Mouse (Mus musculus): ENCODE results near the gene Npy2r. TPM values are rescaled to one million over a fixed set of nuclear protein-coding genes. Genes with fewer than 3 reads are reported as not detected.
A peak's percentile ranks its signal among the peaks of the same experiment; 100 is the strongest.

Gene Npy2r
- 0.12 and 0.31 TPM in 2 replicates for polyA plus RNA-seq (2016; fragmentation: Nextera tagmentation; extraction: Ambion mirVana)

DNA sequence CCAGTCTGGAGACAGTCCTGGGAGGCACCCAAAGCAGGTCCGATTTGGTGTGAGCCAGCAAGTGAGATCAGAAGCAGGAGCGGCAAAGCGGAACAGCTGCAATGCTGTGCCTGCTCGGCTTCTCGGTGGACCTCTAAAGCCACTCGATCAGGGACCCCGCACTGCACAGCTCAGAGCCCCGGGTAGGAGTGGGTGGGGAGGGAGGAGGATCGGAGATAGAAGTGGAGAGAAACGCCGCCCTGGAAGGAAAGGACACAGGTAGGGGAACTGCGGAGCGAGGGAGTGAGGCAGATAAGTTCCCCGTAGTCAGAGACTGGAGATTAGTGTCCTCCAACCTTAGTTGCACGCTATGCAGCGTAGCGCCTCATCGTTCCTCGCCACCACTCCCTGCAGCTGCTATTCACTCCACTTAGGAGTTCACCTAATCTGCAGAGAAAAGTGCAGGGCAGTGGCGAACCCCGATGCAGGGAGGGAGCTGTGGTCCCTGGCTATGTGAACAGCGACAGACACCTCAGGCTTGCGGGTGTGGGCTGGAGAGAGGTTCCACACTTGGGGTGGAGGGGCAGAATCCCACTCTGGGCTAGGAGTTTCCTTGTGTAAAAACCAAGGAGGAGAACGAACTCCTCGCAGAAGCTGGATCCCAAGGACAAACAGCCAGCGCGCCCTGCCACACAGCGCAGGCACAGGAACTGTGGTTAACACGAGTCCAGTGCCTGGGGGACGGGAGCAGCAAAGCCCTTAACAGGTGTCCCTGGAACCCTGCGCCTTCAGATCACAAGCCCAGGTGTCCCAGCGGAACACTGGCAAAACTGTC lies at the start of gene Npy2r:
TSS of gene Npy2r (minus strand) at position 177 of the 814 bp plus-strand sequence.
- Histone ChIP-seq H3K36me3 (replicated peaks) (no peaks in the 10 kb centered on the region), H3K9me3 (no peaks in the 10 kb centered on the region), H3K9ac (peak within 1 kb of the TSS; percentile 55), H3K4me3 (replicated peaks) (peak within 1 kb of the TSS; percentile 47), H3K27ac (no peak within 1 kb of the TSS), H3K4me1 (peaks cover 18% of the 10 kb centered on the region), H3K4me2 (peak within 1 kb of the TSS; percentile 91), H3K27me3 (peaks cover 22% of the 10 kb centered on the region)
- peak; percentile 72 for ATAC-seq (ENCODE audit: low FRiP score)
- 0% methylated on average over 32 of the region's 32 CpGs for WGBS

DNA sequence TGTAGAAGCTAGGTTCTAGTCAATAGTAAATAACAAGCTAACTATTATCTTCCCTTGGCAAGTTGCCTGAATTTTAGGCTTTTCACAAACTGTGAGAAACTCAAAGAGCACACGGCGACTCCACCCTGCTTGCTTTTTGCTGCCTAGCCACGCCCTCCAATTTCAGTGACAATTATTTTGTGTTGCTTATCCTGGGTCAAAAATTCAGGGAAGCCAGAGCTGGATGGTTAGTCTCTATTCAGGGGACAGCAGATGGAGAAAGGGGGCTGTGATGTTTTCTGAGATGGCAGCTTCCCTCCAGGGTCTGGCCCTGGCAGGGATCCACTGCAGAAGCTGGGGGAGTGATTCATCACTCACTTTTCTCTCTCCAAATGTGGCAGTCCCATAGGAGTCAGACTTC lies 9.9 kb upstream of the Npy2r start:
- Histone ChIP-seq H3K4me2 (no peak overlapping the region), H3K36me3 (replicated peaks) (no peaks in the 10 kb centered on the region), H3K4me3 (replicated peaks) (no peak overlapping the region), H3K27me3 (no peaks in the 10 kb centered on the region), H3K4me1 (no peaks in the 10 kb centered on the region), H3K27ac (no peak overlapping the region), H3K9me3 (no peaks in the 10 kb centered on the region), H3K9ac (no peak overlapping the region)
- peak; percentile 60; the same call in 1 of the 2 replicates for ATAC-seq (ENCODE audit: low FRiP score)
- WGBS, result 58% methylated on average over 3 of the region's 3 CpGs

DNA sequence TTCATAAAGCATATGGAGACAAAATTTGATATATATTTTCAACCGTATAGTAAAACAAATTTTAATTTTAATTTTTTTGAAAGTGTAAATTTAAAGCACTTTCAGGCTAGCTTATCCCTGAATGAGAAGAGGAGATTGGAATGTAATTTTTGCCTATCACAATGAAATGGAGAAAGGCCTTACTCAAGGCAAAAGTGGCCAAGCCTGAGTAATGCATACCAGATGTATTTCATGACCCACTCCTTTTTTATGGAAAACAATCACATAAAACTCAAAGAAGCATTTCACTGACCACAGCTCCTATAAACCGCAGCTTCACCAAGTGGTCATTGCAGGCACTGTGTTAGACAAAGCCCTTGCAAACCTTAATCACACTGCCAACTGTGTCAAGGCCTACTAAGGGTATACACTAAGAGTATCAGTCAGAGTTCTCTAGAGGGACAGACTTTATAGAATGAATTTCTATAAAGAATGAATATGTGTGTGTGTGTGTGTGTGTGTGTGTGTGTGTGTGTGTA lies 8.5 kb upstream of the Npy2r start:
- Histone ChIP-seq H3K27me3 (no peaks in the 10 kb centered on the region), H3K4me3 (replicated peaks) (no peak overlapping the region), H3K27ac (no peak overlapping the region), H3K4me1 (no peaks in the 10 kb centered on the region), H3K9ac (no peak overlapping the region), H3K36me3 (replicated peaks) (no peaks in the 10 kb centered on the region), H3K4me2 (no peak overlapping the region), H3K9me3 (no peaks in the 10 kb centered on the region)
- no peak for ATAC-seq (ENCODE audit: low FRiP score)
- 84% methylated on average over 2 of the region's 2 CpGs for WGBS

DNA sequence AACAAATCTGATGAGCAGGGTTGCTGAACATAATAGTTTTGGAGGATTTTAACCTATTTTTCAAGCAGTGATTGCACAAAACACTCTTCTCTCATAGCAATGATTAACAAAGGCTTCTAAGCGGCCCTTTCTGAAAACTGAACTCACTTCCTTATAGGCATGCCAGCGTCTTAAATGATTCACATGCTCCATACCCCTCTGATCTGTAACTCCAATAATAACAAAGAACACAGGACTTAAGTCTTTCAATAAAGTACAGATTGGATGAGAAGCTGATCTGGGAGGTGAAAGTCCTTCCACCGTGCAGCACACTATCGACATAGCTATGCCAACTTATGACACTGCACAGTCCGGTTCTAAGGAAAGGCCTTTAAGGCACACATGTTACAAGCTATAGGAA lies 2.0 kb upstream of the Npy2r start:
- Histone ChIP-seq H3K4me1 (peaks cover 14% of the 10 kb centered on the region), H3K4me2 (no peak overlapping the region), H3K9ac (no peak overlapping the region), H3K4me3 (replicated peaks) (no peak overlapping the region), H3K36me3 (replicated peaks) (no peaks in the 10 kb centered on the region), H3K27me3 (peaks cover 22% of the 10 kb centered on the region), H3K27ac (no peak overlapping the region), H3K9me3 (no peaks in the 10 kb centered on the region)
- no peak for ATAC-seq (ENCODE audit: low FRiP score)
- 84% methylated on average over 5 of the region's 5 CpGs for WGBS

DNA sequence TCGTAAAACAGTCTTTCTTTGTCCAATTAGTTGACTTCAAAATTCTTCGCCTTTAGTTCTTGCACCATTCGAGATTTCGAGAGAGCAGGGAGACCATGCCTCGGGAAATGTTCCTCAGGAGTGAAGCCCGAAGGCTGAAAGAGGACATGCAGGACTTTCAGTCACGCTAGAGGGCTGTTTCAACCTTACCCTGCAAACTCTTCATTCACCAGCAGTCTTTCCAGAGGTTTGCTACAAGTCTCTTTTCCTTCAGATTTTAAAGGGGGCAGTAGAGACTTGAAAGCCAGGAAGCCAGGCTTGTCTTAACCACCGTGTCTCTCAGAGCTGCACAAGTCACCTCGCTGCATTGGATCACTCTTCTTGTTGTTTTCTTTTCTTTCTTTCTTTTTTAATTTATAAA lies 869 bp upstream of the Npy2r start:
- Histone ChIP-seq H3K9me3 (no peaks in the 10 kb centered on the region), H3K4me2 (peak overlapping the region; percentile 91), H3K9ac (no peak overlapping the region), H3K4me3 (replicated peaks) (peak overlapping the region; percentile 47), H3K4me1 (peaks cover 18% of the 10 kb centered on the region), H3K27ac (no peak overlapping the region), H3K36me3 (replicated peaks) (no peaks in the 10 kb centered on the region), H3K27me3 (peaks cover 22% of the 10 kb centered on the region)
- 5% methylated on average over 9 of the region's 9 CpGs for WGBS
- peak; percentile 60; the same call in 1 of the 2 replicates for ATAC-seq (ENCODE audit: low FRiP score)

DNA sequence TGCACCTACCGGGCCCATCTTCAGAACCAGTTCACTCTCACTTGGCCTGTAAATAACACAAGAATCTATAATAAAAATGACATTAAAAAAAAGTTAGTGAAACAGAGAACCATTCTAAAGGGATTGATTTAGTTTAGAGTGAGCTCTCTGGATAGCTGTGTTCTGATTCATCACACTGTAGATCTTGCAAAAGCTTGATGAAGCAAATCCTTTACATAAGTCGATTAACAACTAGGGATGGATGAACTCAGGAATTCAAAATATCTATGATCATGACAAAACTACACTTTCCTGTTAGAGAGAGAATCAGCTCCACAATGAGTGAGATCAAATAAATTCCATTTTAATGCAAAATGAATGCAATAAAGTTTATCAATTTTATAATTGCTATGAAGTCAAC lies 6.4 kb downstream of the Npy2r start:
- no peak for ATAC-seq (ENCODE audit: low FRiP score)
- H3K4me1 ChIP-seq, result 0 out of 2 replicates have a peak, but pooled peaks cover 4% of the 10 kb centered on the region
- no peak overlapping the region for H3K9ac ChIP-seq
- no peak overlapping the region for H3K27ac ChIP-seq
- no peak overlapping the region for H3K4me3 ChIP-seq (replicated peaks)
- H3K4me2 ChIP-seq, result no peak overlapping the region
- H3K9me3 ChIP-seq, result no peaks in the 10 kb centered on the region
- peaks cover 6% of the 10 kb centered on the region for H3K27me3 ChIP-seq
- 83% methylated on average over 2 of the region's 2 CpGs for WGBS
- H3K36me3 ChIP-seq (replicated peaks), result no peaks in the 10 kb centered on the region

DNA sequence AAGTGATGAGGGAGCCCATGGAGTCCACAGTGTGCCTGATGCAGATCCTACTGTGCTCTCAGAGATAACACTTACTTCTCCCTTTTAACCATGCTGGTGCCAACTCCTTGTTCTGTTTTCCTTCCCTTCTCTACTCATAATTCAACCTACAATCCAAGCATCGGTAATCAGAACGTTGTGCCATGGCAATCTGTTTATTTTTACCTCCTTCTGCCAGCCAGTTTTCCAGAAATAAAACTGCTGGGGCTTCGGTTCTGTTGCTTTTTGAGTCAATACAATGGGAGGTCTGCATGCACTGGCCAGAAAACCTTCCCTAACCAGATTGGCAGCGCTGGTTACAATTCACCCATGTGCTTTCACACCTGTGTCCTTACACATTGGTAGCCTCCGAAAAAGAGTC lies 7.9 kb downstream of the Npy2r start:
- WGBS, result 85% methylated on average over 5 of the region's 5 CpGs
- Histone ChIP-seq H3K36me3 (replicated peaks) (no peaks in the 10 kb centered on the region), H3K27me3 (no peaks in the 10 kb centered on the region), H3K27ac (no peak overlapping the region), H3K9ac (no peak overlapping the region), H3K9me3 (no peaks in the 10 kb centered on the region), H3K4me1 (0 out of 2 replicates have a peak, but pooled peaks cover 4% of the 10 kb centered on the region), H3K4me3 (replicated peaks) (no peak overlapping the region), H3K4me2 (no peak overlapping the region)
- no peak for ATAC-seq (ENCODE audit: low FRiP score)

DNA sequence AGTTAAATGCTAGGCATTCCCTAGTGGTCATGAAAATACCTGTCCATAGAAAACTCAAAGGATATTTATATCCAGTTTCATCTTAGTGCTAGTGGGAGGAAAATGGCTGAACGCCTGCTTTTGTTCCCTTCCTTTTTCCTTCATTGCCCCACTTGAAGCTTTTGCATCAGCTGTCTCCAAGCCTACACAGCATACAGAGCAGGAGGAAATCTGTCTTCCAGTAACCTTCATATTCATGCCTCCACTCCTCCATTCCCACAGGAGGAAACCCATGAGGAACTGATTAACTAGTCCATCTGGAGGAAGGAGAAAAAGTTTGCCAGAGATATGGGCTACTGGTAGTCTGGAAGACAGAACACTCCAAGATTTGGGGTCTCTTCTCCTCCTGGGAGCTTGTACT lies 23.1 kb downstream of the Npy2r start:
- ATAC-seq (ENCODE audit: low FRiP score), result no peak
- H3K4me3 ChIP-seq (replicated peaks), result no peak overlapping the region

DNA sequence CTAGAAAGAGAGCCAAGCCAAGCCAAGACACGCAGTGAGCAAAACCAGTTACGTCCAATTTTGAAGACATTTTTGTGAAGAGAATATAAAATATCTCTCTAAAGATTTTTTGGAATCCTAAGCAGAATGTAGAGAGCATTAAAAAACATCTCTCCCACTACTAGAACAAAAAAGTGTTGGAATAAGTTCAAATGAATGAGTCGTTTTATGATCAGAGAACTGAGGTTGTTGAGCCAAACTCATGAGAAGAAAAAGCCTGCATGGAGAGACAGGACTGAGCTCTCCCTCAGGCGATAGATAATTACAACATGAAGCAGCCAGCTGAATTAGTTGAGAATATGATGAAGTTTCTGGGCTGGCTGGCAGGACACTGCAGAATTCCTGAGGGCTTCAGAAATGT lies 49.9 kb downstream of the Npy2r start:
- Histone ChIP-seq H3K4me3 (replicated peaks) (no peak overlapping the region), H3K36me3 (replicated peaks) (no peaks in the 10 kb centered on the region), H3K4me1 (no peaks in the 10 kb centered on the region), H3K9me3 (no peaks in the 10 kb centered on the region), H3K9ac (no peak overlapping the region), H3K4me2 (no peak overlapping the region), H3K27ac (no peak overlapping the region), H3K27me3 (no peaks in the 10 kb centered on the region)
- ATAC-seq (ENCODE audit: low FRiP score), result no peak
- WGBS, result 87% methylated on average over 4 of the region's 4 CpGs

More for the DNA sequence above, 23.1 kb downstream of the Npy2r start:
- Histone ChIP-seq H3K4me1 (no peaks in the 10 kb centered on the region), H3K9me3 (no peaks in the 10 kb centered on the region), H3K27ac (no peak overlapping the region), H3K36me3 (replicated peaks) (no peaks in the 10 kb centered on the region), H3K9ac (no peak overlapping the region), H3K27me3 (no peaks in the 10 kb centered on the region), H3K4me2 (no peak overlapping the region)
- 84% methylated on average over 1 of the region's 1 CpGs for WGBS

Other genes starting within 250 kb of the Npy2r start
- 25.1 and 28.3 TPM in 2 replicates for gene Map9, start 190.0 kb downstream of the Npy2r start, polyA plus RNA-seq (2016; fragmentation: Nextera tagmentation; extraction: Ambion mirVana)